In the genomic region with DNA sequence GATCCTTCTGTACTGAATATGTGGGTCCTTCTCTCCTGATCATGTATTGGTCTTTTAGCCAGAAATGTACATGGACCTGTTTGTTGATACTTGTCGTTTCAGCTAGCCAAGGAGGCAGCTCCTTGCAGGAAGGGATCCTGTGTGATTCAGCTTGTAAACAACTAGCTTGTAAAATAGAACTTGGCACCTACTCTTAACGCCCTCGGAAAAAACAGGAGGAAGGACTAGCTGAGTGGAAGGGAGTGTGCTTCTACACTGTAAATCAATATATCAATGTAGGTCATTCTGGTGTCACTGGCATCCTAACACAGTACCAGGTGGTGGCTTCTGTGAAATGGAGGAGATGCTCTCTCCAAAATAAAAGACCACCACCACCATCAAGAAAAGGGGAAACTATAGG, we compare ENCODE assay signal across 17 mouse cellular contexts.
DNase-seq lines count a peak whose midpoint lies in the region; ATAC-seq lines count a peak whose summit lies in the region.
"Had no signal": no experiment of that assay in that cellular context is flagged by ENCODE, and none has a peak within 500 bp of the region (broad histone marks: within the 10 kb centered on the region; RNA-seq: fewer than 3 reads in every experiment).

No protein-coding gene starts in this region.

- H3K27ac ChIP-seq in heart, embryonic 12.5 days (ENCODE audit: poor library complexity, severe bottlenecking), result no peak overlapping the region
- H3K27ac ChIP-seq: embryonic facial prominence, embryonic 12.5 days; forebrain, embryonic 15.5 days; hindbrain, embryonic 14.5 days; intestine, embryonic 15.5 days; limb, embryonic 13.5 days had no signal

- H3K4me2 ChIP-seq in heart, embryonic 12.5 days, result no peak overlapping the region
- H3K4me2 ChIP-seq: embryonic facial prominence, embryonic 12.5 days; forebrain, embryonic 15.5 days; hindbrain, embryonic 14.5 days; intestine, embryonic 15.5 days; limb, embryonic 13.5 days had no signal

- no peak overlapping the region for H3K9ac ChIP-seq in heart, embryonic 12.5 days
- H3K9ac ChIP-seq: embryonic facial prominence, embryonic 12.5 days; forebrain, embryonic 15.5 days; hindbrain, embryonic 14.5 days; intestine, embryonic 15.5 days; limb, embryonic 13.5 days had no signal

- peak; percentile 16 to 33 for DNase-seq in heart, adult 18-20 months
- peak; percentile 42 for DNase-seq in kidney, adult 9 months
- no peak for DNase-seq in kidney, postnatal 4 days
- peak; percentile 14 for DNase-seq in urinary bladder, postnatal 14 days (ENCODE audit: low spot score)
- no peak for DNase-seq in urinary bladder, adult 18-20 months (ENCODE audit: low spot score in 2 of 2)
- DNase-seq in adrenal gland, postnatal 4 days (ENCODE audit: low spot score in 2 of 2), result no peak
- DNase-seq: adrenal gland, postnatal 10 days; cerebellum, adult 8-10 months; layer of hippocampus, adult 9-11 months; lung, postnatal 14 days; spleen, adult 18-20 months had no signal

- no peaks in the 10 kb centered on the region for H3K27me3 ChIP-seq in heart, embryonic 12.5 days (replicated peaks)
- H3K27me3 ChIP-seq: embryonic facial prominence, embryonic 12.5 days; forebrain, embryonic 15.5 days; intestine, embryonic 15.5 days; limb, embryonic 13.5 days had no signal

- no peaks in the 10 kb centered on the region for H3K4me1 ChIP-seq in heart, embryonic 12.5 days (replicated peaks)
- H3K4me1 ChIP-seq: forebrain, embryonic 15.5 days had no signal

- no peaks in the 10 kb centered on the region for H3K36me3 ChIP-seq in heart, embryonic 12.5 days
- H3K36me3 ChIP-seq: embryonic facial prominence, embryonic 12.5 days; forebrain, embryonic 15.5 days; intestine, embryonic 15.5 days; limb, embryonic 13.5 days had no signal

- no peaks in the 10 kb centered on the region for H3K9me3 ChIP-seq in heart, embryonic 12.5 days (replicated peaks)
- H3K9me3 ChIP-seq: embryonic facial prominence, embryonic 12.5 days; forebrain, embryonic 15.5 days; intestine, embryonic 15.5 days; limb, embryonic 13.5 days had no signal

- H3K4me3 ChIP-seq in heart, embryonic 12.5 days, result no peak overlapping the region
- H3K4me3 ChIP-seq: embryonic facial prominence, embryonic 12.5 days; forebrain, embryonic 15.5 days; intestine, embryonic 15.5 days; limb, embryonic 13.5 days had no signal

- 69% methylated on average over 3 of the region's 3 CpGs for WGBS in heart, embryonic 12.5 days

- ATAC-seq in heart, embryonic 12.5 days (ENCODE audit: insufficient number of reproducible peaks, low FRiP score), result no peak
- ATAC-seq: forebrain, embryonic 15.5 days; intestine, embryonic 15.5 days had no signal

Comparison
In these comparisons a context has a peak if more than half of its experiments do, and no peak if none do; other contexts are left out.
1. DNase-seq: peak in heart, adult 18-20 months (2 of 2), kidney, adult 9 months (single experiment) and urinary bladder, postnatal 14 days (single experiment); none in kidney, postnatal 4 days (0 of 2), urinary bladder, adult 18-20 months (0 of 2) and adrenal gland, postnatal 4 days (0 of 2).